Comparison of ENCODE assay signal across 8 mouse cellular contexts in genomic region chr14:103651106-103651505, GRCm38 (mm10). TPM values are rescaled to one million over a fixed set of nuclear protein-coding genes. Genes with fewer than 3 reads are reported as not detected.
DNase-seq lines count a peak whose midpoint lies in the region; ATAC-seq and TF ChIP-seq lines count a peak whose summit lies in the region.

No protein-coding gene starts in this region.

- H3K27ac ChIP-seq in liver, adult 2 months (replicated peaks; ENCODE audit: insufficient read depth, low read depth, low read length) = no peak overlapping the region
- H3K27ac ChIP-seq in embryonic facial prominence, embryonic 10.5 days (replicated peaks) = peak overlapping the region; percentile 90
- peak overlapping the region; percentile 97 for H3K27ac ChIP-seq in hindbrain, embryonic 16.5 days (ENCODE audit: low read depth, low read length)
- H3K27ac ChIP-seq in midbrain, embryonic 16.5 days (ENCODE audit: low read length) = peak overlapping the region; percentile 99

- H3K36me3 ChIP-seq in liver, adult 2 months (ENCODE audit: control insufficient read depth, insufficient read depth, low read length) = no peaks in the 10 kb centered on the region
- no peaks in the 10 kb centered on the region for H3K36me3 ChIP-seq in embryonic facial prominence, embryonic 10.5 days (replicated peaks)
- H3K36me3 ChIP-seq in hindbrain, embryonic 16.5 days (ENCODE audit: control insufficient read depth, insufficient read depth, low read length) = no peaks in the 10 kb centered on the region
- H3K36me3 ChIP-seq in midbrain, embryonic 16.5 days (ENCODE audit: control insufficient read depth, insufficient read depth, low read length) = no peaks in the 10 kb centered on the region

- H3K27me3 ChIP-seq in liver, adult 2 months (ENCODE audit: control insufficient read depth, insufficient read depth, low read length) = peaks cover 14% of the 10 kb centered on the region
- H3K27me3 ChIP-seq in embryonic facial prominence, embryonic 10.5 days (replicated peaks; ENCODE audit: low read depth, poor library complexity, severe bottlenecking) = peaks cover 41% of the 10 kb centered on the region
- H3K27me3 ChIP-seq in hindbrain, embryonic 16.5 days (replicated peaks; ENCODE audit: control insufficient read depth, insufficient read depth, low read length) = no peaks in the 10 kb centered on the region
- H3K27me3 ChIP-seq in midbrain, embryonic 16.5 days (ENCODE audit: control insufficient read depth, insufficient read depth, low read depth, low read length) = no peaks in the 10 kb centered on the region

- no peak for TF ChIP-seq CTCF in liver, adult 2 months (IDR thresholded peaks at IDR 0.05; ENCODE audit: low read depth, low read length)

- H3K4me3 ChIP-seq in liver, adult 2 months (ENCODE audit: insufficient read depth, low read depth, low read length) = peak overlapping the region; percentile 63; the same call in 1 of the 2 replicates
- H3K4me3 ChIP-seq in embryonic facial prominence, embryonic 10.5 days = peak overlapping the region; percentile 88
- peak overlapping the region; percentile 90 for H3K4me3 ChIP-seq in hindbrain, embryonic 16.5 days (ENCODE audit: low read length)
- H3K4me3 ChIP-seq in midbrain, embryonic 16.5 days (ENCODE audit: low read depth, low read length) = peak overlapping the region; percentile 99

- TF ChIP-seq POLR2A in liver, adult 2 months (IDR thresholded peaks at IDR 0.05; ENCODE audit: extremely low read depth, insufficient read depth, low read length) = no peak

- DNase-seq in liver, adult 2 months (ENCODE audit: extremely low read depth, low read depth, low spot score) = no peak
- no peak for DNase-seq in liver
- no peak for DNase-seq in embryonic facial prominence, embryonic 10.5 days (ENCODE audit: low spot score)
- DNase-seq in left cerebral cortex, adult 9 months (ENCODE audit: low spot score in 2 of 2) = no peak
- DNase-seq in adrenal gland, adult 18-20 months (ENCODE audit: low spot score in 2 of 2) = no peak

- WGBS in liver, adult 2 months = 7% methylated on average over 11 of the region's 11 CpGs
- WGBS in embryonic facial prominence, embryonic 10.5 days = 5% methylated on average over 11 of the region's 11 CpGs
- 1% methylated on average over 11 of the region's 11 CpGs for WGBS in hindbrain, embryonic 16.5 days
- WGBS in midbrain, embryonic 16.5 days = 4% methylated on average over 11 of the region's 11 CpGs

- no peaks in the 10 kb centered on the region for H3K9me3 ChIP-seq in embryonic facial prominence, embryonic 10.5 days
- no peaks in the 10 kb centered on the region for H3K9me3 ChIP-seq in hindbrain, embryonic 16.5 days (ENCODE audit: control insufficient read depth, low read length)
- no peaks in the 10 kb centered on the region for H3K9me3 ChIP-seq in midbrain, embryonic 16.5 days (replicated peaks; ENCODE audit: control insufficient read depth, low read length, poor library complexity, severe bottlenecking)

- no peaks in the 10 kb centered on the region; the same call in 1 of the 2 replicates for H3K4me1 ChIP-seq in liver, adult 2 months (ENCODE audit: control insufficient read depth, insufficient read depth, low read length)
- peaks cover 26% of the 10 kb centered on the region for H3K4me1 ChIP-seq in embryonic facial prominence, embryonic 10.5 days
- H3K4me1 ChIP-seq in hindbrain, embryonic 16.5 days (ENCODE audit: control insufficient read depth, insufficient read depth, low read depth, low read length) = peaks cover 34% of the 10 kb centered on the region
- H3K4me1 ChIP-seq in midbrain, embryonic 16.5 days (ENCODE audit: control insufficient read depth, insufficient read depth, low read length) = peaks cover 54% of the 10 kb centered on the region

- no peak overlapping the region for H3K9ac ChIP-seq in liver, adult 2 months (ENCODE audit: low read depth, low read length)
- H3K9ac ChIP-seq in hindbrain, embryonic 16.5 days (ENCODE audit: low read depth, low read length) = peak overlapping the region; percentile 99
- peak overlapping the region; percentile 99 for H3K9ac ChIP-seq in midbrain, embryonic 16.5 days (ENCODE audit: low read depth, low read length)

- H3K79me2 ChIP-seq in liver, adult 2 months (ENCODE audit: control insufficient read depth, insufficient read depth, low read length) = no peaks in the 10 kb centered on the region

- H3K4me2 ChIP-seq in hindbrain, embryonic 16.5 days (ENCODE audit: low read length) = peak overlapping the region; percentile 68
- peak overlapping the region; percentile 92 for H3K4me2 ChIP-seq in midbrain, embryonic 16.5 days (ENCODE audit: low read length)

- peak; percentile 41 for ATAC-seq in hindbrain, embryonic 16.5 days
- ATAC-seq in midbrain, embryonic 16.5 days = peak; percentile 39
- ATAC-seq in megakaryocyte progenitor cell, adult 5-6 weeks (replicated peaks; ENCODE audit: poor library complexity) = no peak

RNA-seq across cellular contexts. Expression of gene Slain1, which starts 1.1 kb away (rescaled TPM):
- total RNA-seq in liver, adult 2 months (2014; rRNA removed) = 0.09 and 0.20 TPM in 2 replicates
- polyA plus RNA-seq in liver, adult 2 months (2012; rRNA removed) = 0.21 and 0.31 TPM in 2 replicates
- polyA plus RNA-seq in embryonic facial prominence, embryonic 10.5 days (2016; fragmentation: Nextera tagmentation; extraction: Ambion mirVana) = 3.9 and 4.1 TPM in 2 replicates
- 5.3 and 8.8 TPM in 2 replicates for polyA plus RNA-seq in hindbrain, embryonic 16.5 days (2015; fragmentation: Nextera tagmentation; extraction: Ambion mirVana)
- polyA plus RNA-seq in midbrain, embryonic 16.5 days (2015; fragmentation: Nextera tagmentation; extraction: Ambion mirVana) = 13.0 and 15.4 TPM in 2 replicates
- 9.7 and 10.0 TPM in 2 replicates for total RNA-seq in megakaryocyte progenitor cell, adult 5-6 weeks (2015)
- total RNA-seq in megakaryocyte progenitor cell, adult 5-6 weeks (2017) = 6.6 and 7.2 TPM in 2 replicates
- total RNA-seq in adrenal gland, adult 18-20 months (2021) = 1 to 10 TPM; 1.2 to 1.4 TPM
